Mouse (Mus musculus) myocyte (in vitro differentiated cells): Measurements from ENCODE around the gene Fmo5.

Source experiments
- MAX ChIP-seq: IDR thresholded peaks from one replicate; pipeline ENCODE4 v1.6.1; 2011; ENCODE audit warnings: low read depth, mild to moderate bottlenecking, control low read depth
- MYOD1 ChIP-seq, 3 experiments: IDR thresholded peaks; one replicate each; pipeline ENCODE4 v1.6.1; 2011; ENCODE audit warnings: control low read depth in 2 of 3, low read depth in 2 of 3, mild to moderate bottlenecking in 2 of 3, moderate library complexity in 1 of 3; ENCODE audit not compliant: insufficient read length in 2 of 3, control insufficient read depth in 1 of 3
- MYOG ChIP-seq, 3 experiments: IDR thresholded peaks; one replicate each; pipeline ENCODE4 v1.6.1; 2011; ENCODE audit warnings: control low read depth in 2 of 3, low read depth in 2 of 3, mild to moderate bottlenecking in 2 of 3; ENCODE audit not compliant: insufficient read length in 2 of 3, control insufficient read depth in 1 of 3, insufficient read depth in 1 of 3
- POLR2A ChIP-seq: IDR thresholded peaks from one replicate; pipeline ENCODE4 v1.6.1; 2011; ENCODE audit warnings: low read depth, mild to moderate bottlenecking, control low read depth, moderate library complexity; ENCODE audit not compliant: insufficient read length
- POLR2AphosphoS2 ChIP-seq: IDR thresholded peaks from one replicate; pipeline ENCODE4 v1.6.1; 2011; ENCODE audit warnings: low read depth, control low read depth; ENCODE audit not compliant: insufficient read length
- TCF12 ChIP-seq: IDR thresholded peaks from one replicate; pipeline ENCODE4 v1.6.1; 2011; ENCODE audit warnings: mild to moderate bottlenecking, control low read depth; ENCODE audit not compliant: poor library complexity, insufficient read depth, severe bottlenecking
- TCF3 ChIP-seq: IDR thresholded peaks from one replicate; pipeline ENCODE4 v1.6.1; 2011; ENCODE audit warnings: low read depth, control low read depth; ENCODE audit not compliant: insufficient read length
- USF1 ChIP-seq: IDR thresholded peaks from one replicate; pipeline ENCODE4 v1.6.1; 2011; ENCODE audit warnings: low read depth, mild to moderate bottlenecking, control low read depth, moderate library complexity

DNA sequence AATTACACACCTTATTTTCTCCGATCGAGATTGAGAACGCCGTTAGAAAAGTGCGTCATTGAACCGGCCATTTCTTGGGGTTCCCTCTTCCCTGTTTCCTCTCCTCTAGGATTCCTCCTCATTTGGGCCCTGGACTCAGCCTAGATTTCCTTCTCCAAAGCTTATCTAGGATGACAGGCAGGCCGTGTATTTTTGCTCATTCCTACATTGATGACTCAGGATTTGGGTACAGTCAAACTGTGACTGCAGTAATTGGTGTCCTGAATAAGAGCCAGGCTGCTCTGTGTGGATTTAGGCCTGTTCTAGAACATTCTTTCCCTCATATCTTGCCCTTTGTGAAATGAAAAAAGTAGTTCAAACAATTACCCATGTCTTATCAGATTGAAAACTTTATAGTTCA, 31.1 kb downstream of the Fmo5 start:
- TF ChIP-seq POLR2AphosphoS2, result no peak
- TF ChIP-seq MAX, result no peak
- TF ChIP-seq TCF12, result no peak
- no peak for TF ChIP-seq POLR2A
- no peak for TF ChIP-seq TCF3
- TF ChIP-seq USF1, result no peak
- no peak for TF ChIP-seq MYOG (IDR thresholded peaks at IDR 0.05; ENCODE audit: control insufficient read depth in 1 of 3, insufficient read depth in 1 of 3, insufficient read length in 2 of 3, low read depth in 2 of 3)
- TF ChIP-seq MYOD1 (IDR thresholded peaks at IDR 0.05; ENCODE audit: control insufficient read depth in 1 of 3, insufficient read length in 2 of 3, low read depth in 2 of 3), result no peak
